Mouse (Mus musculus) E14TG2a.4 (cell line): ENCODE results near the gene Dkk3.

Experiments
- H3K27me3 ChIP-seq: 2 replicates; pipeline ENCODE4 v1.6.1; 2014; ENCODE audit warnings: low read length, control low read depth; ENCODE audit not compliant: insufficient read depth
- H3K36me3 ChIP-seq: 2 replicates; pipeline ENCODE4 v1.6.1; 2014; ENCODE audit warnings: low read length, control low read depth; ENCODE audit not compliant: insufficient read depth
- H3K4me1 ChIP-seq: replicated peaks from 2 replicates; pipeline ENCODE4 v1.6.1; 2014; ENCODE audit warnings: low read depth, low read length, control low read depth
- H3K4me3 ChIP-seq: replicated peaks from 2 replicates; pipeline ENCODE4 v1.5.1; 2014; ENCODE audit warnings: mild to moderate bottlenecking, low read length
- H3K9me3 ChIP-seq: 2 replicates; pipeline ENCODE4 v1.6.1; 2014; ENCODE audit warnings: low read length, control low read depth
- CTCF ChIP-seq: conservative IDR thresholded peaks from 2 replicates; pipeline ENCODE4 v1.5.1; 2014; ENCODE audit warnings: low read length
- NANOG ChIP-seq: IDR thresholded peaks from 2 replicates; pipeline ENCODE4 v1.6.1; 2014; ENCODE audit warnings: borderline replicate concordance, low read length, mixed read lengths
- POU5F1 ChIP-seq: IDR thresholded peaks from 2 replicates; pipeline ENCODE4 v1.6.1; 2014; ENCODE audit warnings: low read length, borderline replicate concordance

The Dkk3 gene

DNA sequence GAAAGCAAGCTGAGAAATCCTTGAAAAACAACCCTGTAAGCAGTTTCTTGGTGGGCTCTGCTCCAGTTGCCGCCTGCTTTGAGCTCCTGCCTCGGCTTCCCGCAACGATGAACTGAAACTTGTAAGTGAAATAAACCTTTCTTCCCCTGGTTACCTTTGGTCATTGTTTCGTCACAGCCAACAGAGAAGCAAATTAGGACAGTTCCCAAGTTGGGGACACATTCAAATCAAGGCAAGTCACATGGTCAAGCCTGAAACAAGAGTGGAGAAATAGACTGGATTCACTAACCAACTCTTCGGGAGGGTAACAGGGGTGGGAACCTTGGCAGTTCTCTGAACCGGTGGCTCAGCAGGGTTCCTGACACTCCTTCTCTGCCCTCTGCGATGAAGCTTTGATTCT is 38.6 kb upstream of the Dkk3 start:
- Histone ChIP-seq H3K4me3 (no peak overlapping the region), H3K4me1 (peaks cover 9% of the 10 kb centered on the region; the same call in 1 of the 2 replicates), H3K27me3 (peaks cover 4% of the 10 kb centered on the region; the same call in 1 of the 2 replicates), H3K9me3 (no peaks in the 10 kb centered on the region), H3K36me3 (no peaks in the 10 kb centered on the region)
- TF ChIP-seq POU5F1 = no peak
- TF ChIP-seq CTCF = no peak
- TF ChIP-seq NANOG = no peak

DNA sequence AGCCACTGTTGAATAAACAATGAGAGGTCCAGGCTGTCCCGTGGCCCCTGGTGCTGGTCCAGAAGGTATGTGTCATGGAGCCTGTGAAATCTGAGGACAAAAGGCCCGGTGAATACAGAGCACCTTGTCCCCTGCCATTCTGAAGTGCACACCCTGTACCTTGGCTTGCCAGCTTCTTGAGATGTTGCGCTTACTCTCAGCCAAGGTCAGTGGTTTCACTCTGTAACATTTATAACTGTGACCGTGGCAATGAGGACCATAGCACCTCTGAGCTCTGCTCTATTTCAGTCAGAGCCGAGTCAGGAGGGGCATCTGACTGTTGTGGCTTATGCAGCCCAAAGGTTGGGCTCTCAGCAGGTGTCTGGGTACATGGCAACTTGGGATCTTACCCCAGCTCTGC is 35.4 kb upstream of the Dkk3 start:
- TF ChIP-seq POU5F1 (no peak), NANOG (no peak), CTCF (no peak)
- H3K4me1 ChIP-seq = no peaks in the 10 kb centered on the region
- no peaks in the 10 kb centered on the region for H3K27me3 ChIP-seq
- H3K9me3 ChIP-seq = no peaks in the 10 kb centered on the region; the same call in 1 of the 2 replicates
- no peaks in the 10 kb centered on the region for H3K36me3 ChIP-seq
- no peak overlapping the region for H3K4me3 ChIP-seq

DNA sequence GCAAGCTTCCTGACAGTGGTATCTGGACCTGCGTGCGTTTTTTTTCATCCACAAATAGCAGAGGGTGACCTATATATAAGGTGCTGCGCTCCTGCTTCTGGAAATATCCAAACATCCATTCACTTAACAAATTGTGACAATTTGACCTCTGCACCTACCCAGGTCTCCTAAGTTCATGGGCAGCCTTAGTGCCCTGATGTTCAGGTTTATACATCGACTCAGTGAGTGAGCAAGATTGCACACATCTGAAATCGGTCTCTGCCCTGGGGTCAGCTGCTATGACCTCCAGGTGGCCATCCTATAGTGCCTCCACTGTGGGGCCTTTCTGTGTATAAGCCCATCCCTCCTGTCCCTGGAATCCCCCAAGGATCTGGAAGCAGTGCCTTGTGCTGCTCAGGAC is 33.9 kb upstream of the Dkk3 start:
- no peak overlapping the region for H3K4me3 ChIP-seq
- TF ChIP-seq NANOG (no peak), CTCF (no peak), POU5F1 (no peak)
- H3K27me3 ChIP-seq = no peaks in the 10 kb centered on the region
- no peaks in the 10 kb centered on the region for H3K36me3 ChIP-seq
- peaks cover 2% of the 10 kb centered on the region; the same call in 1 of the 2 replicates for H3K4me1 ChIP-seq
- peaks cover 8% of the 10 kb centered on the region; the same call in 1 of the 2 replicates for H3K9me3 ChIP-seq

DNA sequence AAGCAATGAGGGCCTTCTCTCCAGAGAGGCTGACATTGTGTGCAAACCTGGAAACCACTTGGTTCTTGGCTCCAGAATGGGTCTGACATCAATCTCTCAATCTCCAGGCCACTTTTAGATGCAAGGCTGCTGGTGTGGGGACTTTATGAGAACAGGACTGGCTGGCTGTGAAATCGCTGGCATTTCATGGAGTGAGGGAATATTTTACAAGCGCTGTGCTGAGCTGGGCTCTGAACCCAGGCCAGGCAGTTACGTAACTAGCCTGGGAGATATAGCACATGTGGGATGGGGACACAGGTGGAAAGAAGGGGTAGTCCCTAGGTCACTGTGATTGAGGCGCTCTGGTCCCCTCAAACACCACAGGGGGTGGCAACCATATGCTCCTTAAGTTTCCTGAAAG is 33.4 kb upstream of the Dkk3 start:
- Histone ChIP-seq H3K4me1 (peaks cover 2% of the 10 kb centered on the region; the same call in 1 of the 2 replicates), H3K4me3 (no peak overlapping the region), H3K36me3 (no peaks in the 10 kb centered on the region), H3K9me3 (peaks cover 8% of the 10 kb centered on the region; the same call in 1 of the 2 replicates), H3K27me3 (no peaks in the 10 kb centered on the region)
- TF ChIP-seq CTCF (no peak), POU5F1 (no peak), NANOG (no peak)

DNA sequence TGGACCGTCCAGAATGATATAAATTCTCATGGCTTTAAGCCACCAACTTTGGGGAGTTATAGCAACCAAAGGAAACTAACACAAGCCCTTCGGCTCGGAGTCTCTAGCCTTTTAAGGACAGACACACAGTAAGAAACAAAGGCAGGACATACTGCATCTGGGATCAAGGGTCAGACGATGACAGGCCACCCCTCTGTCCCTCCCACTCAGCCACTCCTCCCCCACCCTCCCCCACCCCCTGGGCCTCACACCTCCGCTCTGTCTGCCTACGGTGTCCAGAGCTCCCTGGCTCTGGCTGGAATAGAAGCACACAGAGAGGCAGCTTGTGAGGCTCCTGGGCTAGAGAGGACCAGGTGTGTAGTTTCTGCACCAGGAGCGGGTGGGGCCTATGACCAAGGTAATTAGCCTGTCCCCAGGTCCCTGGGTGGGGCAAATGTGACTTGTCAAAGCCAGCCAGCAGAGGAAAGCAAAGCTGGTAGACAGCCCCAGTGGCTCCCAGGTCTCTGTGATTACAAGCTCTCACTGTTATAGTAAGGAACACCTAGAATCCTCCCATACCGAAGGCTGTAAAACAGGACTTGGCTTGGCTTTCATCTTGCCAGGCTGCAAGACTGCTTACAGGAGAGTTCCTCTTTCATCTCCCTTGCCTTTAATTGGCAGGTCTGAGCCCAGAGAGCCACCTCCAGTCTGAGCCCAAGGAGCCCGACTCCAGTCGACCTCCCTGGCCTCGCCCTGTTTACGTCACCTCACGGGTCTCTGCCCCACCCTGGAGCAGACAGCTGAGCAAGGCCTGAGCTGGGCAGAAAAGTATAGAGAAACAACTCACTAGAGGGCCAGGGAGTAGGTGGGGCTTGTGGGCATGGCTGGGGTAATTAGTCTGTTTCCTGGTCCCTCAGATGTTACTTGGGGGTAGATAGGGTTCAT is 28.9 kb upstream of the Dkk3 start:
- TF ChIP-seq CTCF (no peak), NANOG (no peak)
- peaks cover 2% of the 10 kb centered on the region; the same call in 1 of the 2 replicates for H3K4me1 ChIP-seq

DNA sequence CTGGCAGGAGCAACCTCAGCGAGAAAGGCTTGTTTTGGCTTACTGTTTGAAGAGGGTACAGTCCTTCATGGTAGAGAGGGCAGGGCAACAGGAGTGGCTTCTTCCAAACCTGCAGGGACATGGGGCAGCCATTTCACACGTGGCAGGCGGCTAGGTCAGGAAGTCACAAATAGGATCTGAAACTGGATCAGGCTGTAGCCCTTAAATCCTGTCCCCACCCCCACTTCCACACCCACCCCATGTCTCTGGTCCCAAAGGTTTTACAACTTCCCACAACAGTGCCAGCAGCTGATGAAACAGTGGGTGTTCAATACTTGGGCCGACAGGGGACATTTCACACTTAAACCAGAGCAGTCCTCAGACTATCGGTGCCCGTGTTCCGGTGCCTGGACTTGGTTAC is 28.0 kb upstream of the Dkk3 start:
- H3K36me3 ChIP-seq = no peaks in the 10 kb centered on the region

More for the DNA sequence above, 28.9 kb upstream of the Dkk3 start:
- no peaks in the 10 kb centered on the region for H3K36me3 ChIP-seq
- H3K4me3 ChIP-seq = no peak overlapping the region
- no peaks in the 10 kb centered on the region for H3K27me3 ChIP-seq
- H3K9me3 ChIP-seq = peaks cover 8% of the 10 kb centered on the region; the same call in 1 of the 2 replicates

DNA sequence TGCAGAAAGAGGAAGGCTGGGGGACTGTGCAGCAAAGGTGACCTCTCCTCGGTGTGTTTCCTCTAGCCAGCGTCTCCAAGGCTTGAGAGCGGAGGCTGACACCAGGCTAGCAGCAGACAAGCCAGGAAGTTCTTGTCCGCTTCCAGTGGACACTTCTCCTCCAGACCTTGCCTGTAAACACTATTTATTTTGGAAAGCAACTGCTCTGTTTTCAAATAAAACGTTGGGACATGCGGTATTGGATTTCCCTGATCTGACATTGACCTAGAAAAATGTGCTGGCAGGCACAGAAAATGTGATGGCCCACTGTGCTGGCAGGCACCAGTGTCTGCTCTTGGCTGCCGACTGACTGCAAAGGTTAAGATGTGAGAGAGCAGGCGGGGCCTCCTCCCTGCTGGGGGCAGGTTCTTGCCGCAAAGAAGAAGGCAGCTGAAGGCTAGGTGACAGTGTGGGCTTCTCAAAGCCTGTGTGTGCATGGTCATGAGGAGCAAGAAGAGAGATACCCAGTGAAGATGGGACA is 26.4 kb upstream of the Dkk3 start:
- Histone ChIP-seq H3K4me1 (peaks cover 6% of the 10 kb centered on the region; the same call in 1 of the 2 replicates), H3K36me3 (no peaks in the 10 kb centered on the region), H3K27me3 (peaks cover 2% of the 10 kb centered on the region; the same call in 1 of the 2 replicates), H3K4me3 (no peak overlapping the region), H3K9me3 (peaks cover 8% of the 10 kb centered on the region; the same call in 1 of the 2 replicates)
- TF ChIP-seq NANOG (no peak), POU5F1 (no peak), CTCF (no peak)

More for the DNA sequence above, 28.0 kb upstream of the Dkk3 start:
- Histone ChIP-seq H3K4me3 (no peak overlapping the region), H3K9me3 (peaks cover 8% of the 10 kb centered on the region; the same call in 1 of the 2 replicates), H3K27me3 (0 out of 2 replicates have a peak, but pooled peaks cover 2% of the 10 kb centered on the region), H3K4me1 (peaks cover 2% of the 10 kb centered on the region; the same call in 1 of the 2 replicates)
- TF ChIP-seq NANOG = no peak
- TF ChIP-seq POU5F1 = no peak
- no peak for TF ChIP-seq CTCF

DNA sequence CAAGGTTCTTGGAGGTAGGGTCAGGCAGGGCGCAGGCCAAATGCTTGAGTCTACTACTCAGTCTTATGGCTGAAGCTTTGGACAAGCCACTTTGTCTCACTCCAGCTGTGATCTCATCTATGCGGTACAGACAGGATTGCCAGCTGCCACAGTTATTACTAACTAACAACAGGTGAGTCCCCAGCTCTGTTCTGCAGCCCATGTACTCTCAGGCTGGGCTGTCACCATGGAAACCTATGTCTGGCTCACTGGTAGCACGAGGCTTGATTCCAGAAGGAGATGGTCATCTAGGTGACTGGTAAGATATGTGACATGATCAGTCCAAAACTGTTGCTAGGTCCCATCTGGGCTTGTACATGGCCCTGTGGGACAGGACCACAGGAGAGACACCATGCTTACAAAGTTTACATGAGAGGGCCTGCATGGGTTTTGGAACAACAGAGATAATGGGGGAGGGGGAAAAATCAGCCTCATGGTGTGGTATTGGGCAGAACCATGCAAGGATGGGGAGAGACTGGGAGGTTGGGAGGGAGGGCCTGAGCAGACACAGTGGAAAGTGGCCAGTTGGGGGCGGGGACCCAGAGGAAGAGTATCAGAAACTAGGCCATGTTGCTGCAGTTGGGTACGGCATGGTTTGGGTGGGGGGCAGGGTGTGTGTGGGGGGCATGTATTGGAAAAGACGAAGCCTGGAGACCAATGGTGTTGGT is 25.8 kb upstream of the Dkk3 start:
- Histone ChIP-seq H3K4me3 (no peak overlapping the region), H3K27me3 (peaks cover 2% of the 10 kb centered on the region; the same call in 1 of the 2 replicates), H3K36me3 (no peaks in the 10 kb centered on the region), H3K9me3 (peaks cover 8% of the 10 kb centered on the region; the same call in 1 of the 2 replicates), H3K4me1 (peaks cover 9% of the 10 kb centered on the region)
- TF ChIP-seq CTCF (no peak), POU5F1 (no peak), NANOG (no peak)
